In the genomic region with DNA sequence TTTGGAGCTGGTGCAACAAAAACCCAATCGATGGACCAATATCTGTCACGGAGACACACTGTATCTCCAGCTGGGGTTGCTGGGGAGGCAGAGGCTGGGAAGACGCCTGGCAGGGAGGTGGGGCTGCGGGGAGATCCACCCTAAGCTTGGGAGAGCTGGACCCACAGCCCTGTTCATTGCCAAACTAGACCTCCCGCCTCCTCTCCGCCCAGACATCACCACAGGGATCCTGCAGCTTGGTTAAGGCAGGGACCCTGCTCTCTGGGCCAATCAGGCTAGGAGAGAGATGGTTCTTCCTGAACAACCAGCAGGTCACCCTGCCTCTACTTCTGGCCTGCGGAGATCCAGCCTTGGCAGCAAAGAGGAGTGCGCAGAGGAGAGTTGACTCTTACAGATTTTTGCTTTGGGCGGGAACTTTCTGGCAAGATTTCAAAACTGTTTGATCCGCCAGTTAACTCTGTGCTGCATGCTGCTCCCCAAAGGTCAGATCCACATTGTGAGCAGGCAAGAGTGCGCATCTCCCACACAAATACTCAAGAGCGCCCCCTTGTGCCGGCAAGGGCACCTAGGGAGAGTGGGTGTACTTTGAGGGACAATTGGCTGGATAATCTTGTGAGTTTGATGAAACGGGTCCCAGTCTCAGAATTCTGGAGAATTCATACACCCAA, we compare ENCODE assay signal across 8 mouse cellular contexts.
A peak's percentile ranks its signal among the peaks of the same experiment; 100 is the strongest.
DNase-seq lines count a peak whose midpoint lies in the region; ATAC-seq and TF ChIP-seq lines count a peak whose summit lies in the region.

No protein-coding gene starts in this region.

- no peak overlapping the region for H3K4me2 ChIP-seq in forebrain, postnatal 0 days (ENCODE audit: low read depth)
- H3K4me2 ChIP-seq in forebrain, embryonic 16.5 days (ENCODE audit: low read length): no peak overlapping the region
- H3K4me2 ChIP-seq in heart, embryonic 14.5 days (ENCODE audit: low read length): peak overlapping the region; percentile 44
- H3K4me2 ChIP-seq in lung, embryonic 14.5 days: peak overlapping the region; percentile 13; the same call in 1 of the 2 replicates

- H3K9me3 ChIP-seq in forebrain, postnatal 0 days (ENCODE audit: low read length): no peaks in the 10 kb centered on the region
- no peaks in the 10 kb centered on the region for H3K9me3 ChIP-seq in forebrain, embryonic 16.5 days (ENCODE audit: control insufficient read depth, low read length)
- H3K9me3 ChIP-seq in E14TG2a.4 (ENCODE audit: low read length): no peaks in the 10 kb centered on the region
- H3K9me3 ChIP-seq in heart, embryonic 14.5 days (ENCODE audit: control insufficient read depth, low read length): no peaks in the 10 kb centered on the region
- no peaks in the 10 kb centered on the region for H3K9me3 ChIP-seq in lung, embryonic 14.5 days (ENCODE audit: low read depth, low read length)

- no peak for ATAC-seq in forebrain, postnatal 0 days
- no peak for ATAC-seq in forebrain, embryonic 16.5 days
- no peak for ATAC-seq in heart, embryonic 14.5 days (ENCODE audit: insufficient number of reproducible peaks, insufficient read depth, low FRiP score, low read depth)
- ATAC-seq in lung, embryonic 14.5 days (ENCODE audit: insufficient read depth): no peak

- peak; percentile 38; the same call in 1 of the 2 replicates for TF ChIP-seq CTCF in forebrain, postnatal 0 days (IDR thresholded peaks at IDR 0.05; ENCODE audit: low read depth)
- TF ChIP-seq CTCF in E14TG2a.4 (conservative IDR thresholded peaks at IDR 0.05; ENCODE audit: low read length): peak; percentile 82
- peak; percentile 52 for TF ChIP-seq CTCF in lung, embryonic 14.5 days (IDR thresholded peaks at IDR 0.05; ENCODE audit: low read depth)

- DNase-seq in forebrain, postnatal 0 days: no peak
- peak; percentile 8 for DNase-seq in c-Kit-negative CD71-positive TER-119-positive erythroid progenitor cells, embryonic 14.5 days (ENCODE audit: low read depth, low spot score)
- peak; percentile 47 for DNase-seq in lung, embryonic 14.5 days
- DNase-seq in thymus, postnatal 14 days: peak; percentile 59
- DNase-seq in right cerebral cortex, postnatal 14 days: no peak

- WGBS in forebrain, postnatal 0 days: 47% methylated on average over 14 of the region's 14 CpGs
- 43% methylated on average over 14 of the region's 14 CpGs for WGBS in forebrain, embryonic 16.5 days
- WGBS in heart, embryonic 14.5 days: 35% methylated on average over 14 of the region's 14 CpGs
- WGBS in lung, embryonic 14.5 days: 32% methylated on average over 14 of the region's 14 CpGs

- H3K4me3 ChIP-seq in forebrain, postnatal 0 days (ENCODE audit: low read depth, low read length): no peak overlapping the region
- H3K4me3 ChIP-seq in forebrain, embryonic 16.5 days (replicated peaks; ENCODE audit: low read length): no peak overlapping the region
- peak overlapping the region; percentile 51 for H3K4me3 ChIP-seq in E14TG2a.4 (replicated peaks; ENCODE audit: low read length)
- H3K4me3 ChIP-seq in heart, embryonic 14.5 days (ENCODE audit: control insufficient read depth in 1 of 2, insufficient read depth in 1 of 2, low read depth in 1 of 2, low read length in 2 of 2): peak overlapping the region in 1 of 2 experiments; percentile 17; a peak in 2 of 4 replicates
- no peak overlapping the region for H3K4me3 ChIP-seq in lung, embryonic 14.5 days (ENCODE audit: low read depth, low read length)

- no peaks in the 10 kb centered on the region for H3K36me3 ChIP-seq in forebrain, postnatal 0 days (ENCODE audit: insufficient read depth)
- H3K36me3 ChIP-seq in forebrain, embryonic 16.5 days (ENCODE audit: control insufficient read depth, insufficient read depth): no peaks in the 10 kb centered on the region
- no peaks in the 10 kb centered on the region for H3K36me3 ChIP-seq in E14TG2a.4 (ENCODE audit: insufficient read depth, low read length)
- H3K36me3 ChIP-seq in heart, embryonic 14.5 days (ENCODE audit: control insufficient read depth, insufficient read depth, low read length): no peaks in the 10 kb centered on the region
- no peaks in the 10 kb centered on the region for H3K36me3 ChIP-seq in lung, embryonic 14.5 days (ENCODE audit: insufficient read depth)

- no peak overlapping the region for H3K27ac ChIP-seq in forebrain, postnatal 0 days (ENCODE audit: low read depth, low read length)
- no peak overlapping the region for H3K27ac ChIP-seq in forebrain, embryonic 16.5 days (ENCODE audit: low read length)
- H3K27ac ChIP-seq in heart, embryonic 14.5 days (replicated peaks in 1 of 2; ENCODE audit: control insufficient read depth in 1 of 2, insufficient read depth in 1 of 2, low read depth in 2 of 2, low read length in 2 of 2): no peak overlapping the region
- no peak overlapping the region for H3K27ac ChIP-seq in lung, embryonic 14.5 days (ENCODE audit: low read depth)

- H3K27me3 ChIP-seq in forebrain, postnatal 0 days (ENCODE audit: insufficient read depth, low read length): no peaks in the 10 kb centered on the region
- H3K27me3 ChIP-seq in forebrain, embryonic 16.5 days (replicated peaks; ENCODE audit: control insufficient read depth, insufficient read depth, low read length): peaks cover 4% of the 10 kb centered on the region; the same call in 1 of the 2 replicates
- H3K27me3 ChIP-seq in E14TG2a.4 (ENCODE audit: insufficient read depth, low read length): peaks cover 55% of the 10 kb centered on the region
- H3K27me3 ChIP-seq in heart, embryonic 14.5 days (ENCODE audit: control insufficient read depth, insufficient read depth, low read length): peaks cover 13% of the 10 kb centered on the region
- no peaks in the 10 kb centered on the region for H3K27me3 ChIP-seq in lung, embryonic 14.5 days (ENCODE audit: insufficient read depth, low read length)

- peaks cover 6% of the 10 kb centered on the region; the same call in 1 of the 2 replicates for H3K4me1 ChIP-seq in forebrain, postnatal 0 days (ENCODE audit: insufficient read depth)
- H3K4me1 ChIP-seq in forebrain, embryonic 16.5 days (replicated peaks; ENCODE audit: control insufficient read depth, insufficient read depth, low read length): peaks cover 3% of the 10 kb centered on the region; the same call in 1 of the 2 replicates
- H3K4me1 ChIP-seq in E14TG2a.4 (replicated peaks; ENCODE audit: low read depth, low read length): peaks cover 8% of the 10 kb centered on the region
- H3K4me1 ChIP-seq in heart, embryonic 14.5 days (ENCODE audit: control insufficient read depth in 2 of 2, insufficient read depth in 2 of 2, low read length in 2 of 2): no peaks in the 10 kb centered on the region
- no peaks in the 10 kb centered on the region for H3K4me1 ChIP-seq in lung, embryonic 14.5 days (ENCODE audit: insufficient read depth)

- no peak overlapping the region for H3K9ac ChIP-seq in forebrain, postnatal 0 days
- no peak overlapping the region for H3K9ac ChIP-seq in forebrain, embryonic 16.5 days (replicated peaks; ENCODE audit: low read depth, low read length)
- H3K9ac ChIP-seq in heart, embryonic 14.5 days (ENCODE audit: low read length): 0 out of 2 replicates have a peak overlapping the region, but pooled peaks have one; percentile 19
- H3K9ac ChIP-seq in lung, embryonic 14.5 days: no peak overlapping the region

Comparison
In these comparisons a context has a peak if more than half of its experiments do, and no peak if none do; other contexts are left out.
1. DNase-seq: peak in c-Kit-negative CD71-positive TER-119-positive erythroid progenitor cells, embryonic 14.5 days (single experiment), lung, embryonic 14.5 days (single experiment) and thymus, postnatal 14 days (single experiment); none in forebrain, postnatal 0 days (single experiment) and right cerebral cortex, postnatal 14 days (single experiment).
2. H3K4me2 ChIP-seq: peak in heart, embryonic 14.5 days (single experiment) and lung, embryonic 14.5 days (single experiment); none in forebrain, postnatal 0 days (single experiment) and forebrain, embryonic 16.5 days (single experiment).
3. Peak in every context shown above with its lines, with median percentiles within 50 percentile points of each other: CTCF ChIP-seq.